Mouse (Mus musculus): Measurements from ENCODE around the gene P3h4. TPM values are rescaled to one million over a fixed set of nuclear protein-coding genes. Genes with fewer than 3 reads are reported as not detected.
A peak's percentile ranks its signal among the peaks of the same experiment; 100 is the strongest.

P3h4 gene
- polyA plus RNA-seq (2012; fragmentation: generic; extraction: Trizol) = 185 TPM
- long read RNA-seq, experiment 1, transcript P3h4-201 (8 exons, 2,178 nt) = major isoform, 152 of 189 reads
- long read RNA-seq, experiment 1, partial matches to known transcripts = 19 of 189 reads
- long read RNA-seq, experiment 1, other reads (novel, unspliced or antisense) = 18 of 189 reads
- long read RNA-seq, experiment 2, transcript P3h4-201 (8 exons, 2,178 nt) = major isoform, 596 of 697 reads
- long read RNA-seq, experiment 2, partial matches to known transcripts = 63 of 697 reads
- long read RNA-seq, experiment 2, other reads (novel, unspliced or antisense) = 38 of 697 reads

- Histone ChIP-seq H3K27me3 (ENCODE audit: control insufficient read depth, insufficient read depth, insufficient read length) (no peaks in the 10 kb centered on the region), H3ac (ENCODE audit: control insufficient read depth, insufficient read length, low read depth) (peak within 1 kb of the TSS; percentile 94)
These were observed at the start of gene P3h4 for GRCm38 (mm10) chr11:100414021-100414913. TSS of gene P3h4 (minus strand) at chr11:100414836.

GRCm38 (mm10) chr11:100462699-100463098 lies 48.1 kb upstream of the P3h4 start:
- H3K27me3 ChIP-seq (ENCODE audit: control insufficient read depth, insufficient read depth, insufficient read length) = no peaks in the 10 kb centered on the region
- H3K4me3 ChIP-seq (ENCODE audit: insufficient read depth, poor library complexity, severe bottlenecking) = no peak overlapping the region
- TF ChIP-seq FOSL1 (IDR thresholded peaks at IDR 0.05; ENCODE audit: insufficient read depth, low read length, poor library complexity, severe bottlenecking) (no peak), CTCF (IDR thresholded peaks at IDR 0.05; ENCODE audit: control insufficient read depth, insufficient read depth, insufficient read length) (no peak), MYOD1 (IDR thresholded peaks at IDR 0.05; ENCODE audit: control insufficient read depth, insufficient read length, low read depth) (no peak), USF1 (IDR thresholded peaks at IDR 0.05; ENCODE audit: low read depth) (no peak), MYOG (IDR thresholded peaks at IDR 0.05; ENCODE audit: control insufficient read depth, extremely low read depth, insufficient read length) (no peak), CEBPB (IDR thresholded peaks at IDR 0.05; ENCODE audit: low read depth) (no peak), MAX (IDR thresholded peaks at IDR 0.05) (no peak)
- peaks cover 54% of the 10 kb centered on the region for H3K36me3 ChIP-seq (ENCODE audit: control insufficient read depth, insufficient read depth)
- H3K79me2 ChIP-seq (ENCODE audit: control insufficient read depth, insufficient read depth) = peaks cover 100% of the 10 kb centered on the region
- peaks cover 58% of the 10 kb centered on the region for H3K79me3 ChIP-seq (ENCODE audit: low read depth)
- no peak overlapping the region for H3ac ChIP-seq (ENCODE audit: control insufficient read depth, insufficient read length, low read depth)

More at GRCm38 (mm10) chr11:100414021-100414913, at the start of gene P3h4:
- H3K79me2 ChIP-seq (ENCODE audit: control insufficient read depth, insufficient read depth) = peaks cover 86% of the 10 kb centered on the region
- peak within 1 kb of the TSS; percentile 88 for H3K4me3 ChIP-seq (ENCODE audit: insufficient read depth, poor library complexity, severe bottlenecking)
- peak; percentile 98 for TF ChIP-seq CTCF (IDR thresholded peaks at IDR 0.05; ENCODE audit: control insufficient read depth, insufficient read depth, insufficient read length)
- no peak for TF ChIP-seq CEBPB (IDR thresholded peaks at IDR 0.05; ENCODE audit: low read depth)
- TF ChIP-seq MYOG (IDR thresholded peaks at IDR 0.05; ENCODE audit: control insufficient read depth, extremely low read depth, insufficient read length) = no peak
- peak; percentile 91 for TF ChIP-seq MAX (IDR thresholded peaks at IDR 0.05)
- peaks cover 59% of the 10 kb centered on the region for H3K79me3 ChIP-seq (ENCODE audit: low read depth)
- peaks cover 48% of the 10 kb centered on the region for H3K36me3 ChIP-seq (ENCODE audit: control insufficient read depth, insufficient read depth)

- no peak overlapping the region for H3K4me3 ChIP-seq (ENCODE audit: insufficient read depth, poor library complexity, severe bottlenecking)
- no peak for TF ChIP-seq MYOD1 (IDR thresholded peaks at IDR 0.05; ENCODE audit: control insufficient read depth, insufficient read length, low read depth)
- TF ChIP-seq CTCF (IDR thresholded peaks at IDR 0.05; ENCODE audit: control insufficient read depth, insufficient read depth, insufficient read length) = no peak
- no peak for TF ChIP-seq USF1 (IDR thresholded peaks at IDR 0.05; ENCODE audit: low read depth)
- TF ChIP-seq CEBPB (IDR thresholded peaks at IDR 0.05; ENCODE audit: low read depth) = no peak
- TF ChIP-seq MAX (IDR thresholded peaks at IDR 0.05) = no peak
- TF ChIP-seq FOSL1 (IDR thresholded peaks at IDR 0.05; ENCODE audit: insufficient read depth, low read length, poor library complexity, severe bottlenecking) = no peak
- TF ChIP-seq MYOG (IDR thresholded peaks at IDR 0.05; ENCODE audit: control insufficient read depth, extremely low read depth, insufficient read length) = no peak
- H3K36me3 ChIP-seq (ENCODE audit: control insufficient read depth, insufficient read depth) = peaks cover 50% of the 10 kb centered on the region
- no peaks in the 10 kb centered on the region for H3K27me3 ChIP-seq (ENCODE audit: control insufficient read depth, insufficient read depth, insufficient read length)
- no peak overlapping the region for H3ac ChIP-seq (ENCODE audit: control insufficient read depth, insufficient read length, low read depth)
- H3K79me2 ChIP-seq (ENCODE audit: control insufficient read depth, insufficient read depth) = peaks cover 62% of the 10 kb centered on the region
- peaks cover 25% of the 10 kb centered on the region for H3K79me3 ChIP-seq (ENCODE audit: low read depth)
These were observed 43.1 kb upstream of the P3h4 start for GRCm38 (mm10) chr11:100457711-100458110.

GRCm38 (mm10) chr11:100457247-100457646 lies 42.6 kb upstream of the P3h4 start:
- H3K36me3 ChIP-seq (ENCODE audit: control insufficient read depth, insufficient read depth) = peaks cover 45% of the 10 kb centered on the region
- H3ac ChIP-seq (ENCODE audit: control insufficient read depth, insufficient read length, low read depth) = no peak overlapping the region
- no peak overlapping the region for H3K4me3 ChIP-seq (ENCODE audit: insufficient read depth, poor library complexity, severe bottlenecking)
- TF ChIP-seq MYOG (IDR thresholded peaks at IDR 0.05; ENCODE audit: control insufficient read depth, extremely low read depth, insufficient read length) (no peak), MAX (IDR thresholded peaks at IDR 0.05) (no peak), FOSL1 (IDR thresholded peaks at IDR 0.05; ENCODE audit: insufficient read depth, low read length, poor library complexity, severe bottlenecking) (no peak), CTCF (IDR thresholded peaks at IDR 0.05; ENCODE audit: control insufficient read depth, insufficient read depth, insufficient read length) (no peak), CEBPB (IDR thresholded peaks at IDR 0.05; ENCODE audit: low read depth) (no peak), MYOD1 (IDR thresholded peaks at IDR 0.05; ENCODE audit: control insufficient read depth, insufficient read length, low read depth) (no peak), USF1 (IDR thresholded peaks at IDR 0.05; ENCODE audit: low read depth) (no peak)
- peaks cover 57% of the 10 kb centered on the region for H3K79me2 ChIP-seq (ENCODE audit: control insufficient read depth, insufficient read depth)
- peaks cover 25% of the 10 kb centered on the region for H3K79me3 ChIP-seq (ENCODE audit: low read depth)
- H3K27me3 ChIP-seq (ENCODE audit: control insufficient read depth, insufficient read depth, insufficient read length) = no peaks in the 10 kb centered on the region

GRCm38 (mm10) chr11:100442625-100443024 lies 28.0 kb upstream of the P3h4 start:
- no peak for TF ChIP-seq MYOD1 (IDR thresholded peaks at IDR 0.05; ENCODE audit: control insufficient read depth, insufficient read length, low read depth)
- TF ChIP-seq FOSL1 (IDR thresholded peaks at IDR 0.05; ENCODE audit: insufficient read depth, low read length, poor library complexity, severe bottlenecking) = no peak
- TF ChIP-seq USF1 (IDR thresholded peaks at IDR 0.05; ENCODE audit: low read depth) = no peak
- TF ChIP-seq CEBPB (IDR thresholded peaks at IDR 0.05; ENCODE audit: low read depth) = no peak
- no peak for TF ChIP-seq MAX (IDR thresholded peaks at IDR 0.05)
- no peak for TF ChIP-seq MYOG (IDR thresholded peaks at IDR 0.05; ENCODE audit: control insufficient read depth, extremely low read depth, insufficient read length)
- TF ChIP-seq CTCF (IDR thresholded peaks at IDR 0.05; ENCODE audit: control insufficient read depth, insufficient read depth, insufficient read length) = no peak
- Histone ChIP-seq H3K27me3 (ENCODE audit: control insufficient read depth, insufficient read depth, insufficient read length) (no peaks in the 10 kb centered on the region), H3K79me3 (ENCODE audit: low read depth) (no peaks in the 10 kb centered on the region), H3ac (ENCODE audit: control insufficient read depth, insufficient read length, low read depth) (no peak overlapping the region), H3K36me3 (ENCODE audit: control insufficient read depth, insufficient read depth) (peaks cover 9% of the 10 kb centered on the region), H3K79me2 (ENCODE audit: control insufficient read depth, insufficient read depth) (peaks cover 28% of the 10 kb centered on the region), H3K4me3 (ENCODE audit: insufficient read depth, poor library complexity, severe bottlenecking) (no peak overlapping the region)

Data from C2C12 (cell line).